Mouse (Mus musculus): Measurements from ENCODE around the gene Cdc6. TPM values are rescaled to one million over a fixed set of nuclear protein-coding genes. Genes with fewer than 3 reads are reported as not detected.

Cdc6 gene
- polyA plus RNA-seq, 1 experiment from 2014 or later: 15.6 TPM

DNA sequence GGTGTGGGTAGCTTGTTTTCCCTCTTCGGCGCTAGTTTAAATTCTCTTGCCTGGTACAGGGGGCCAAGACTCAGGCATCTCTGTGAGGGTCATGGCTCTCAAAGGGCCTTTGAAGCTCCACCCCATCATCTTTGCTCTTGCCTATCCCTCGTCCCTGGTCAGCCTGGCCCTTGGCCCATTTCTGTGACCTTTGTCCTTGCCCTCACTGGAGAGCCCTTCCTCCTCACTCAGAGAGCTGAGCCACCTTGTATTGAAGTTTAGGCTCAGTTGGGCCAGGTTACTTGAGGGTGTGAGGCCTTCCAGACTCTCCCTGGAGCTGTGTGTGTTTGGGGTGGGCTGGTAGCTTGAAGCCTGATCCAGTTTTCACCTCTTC, 38.0 kb downstream of the Cdc6 start:
- H3K9me3 ChIP-seq (ENCODE audit: control insufficient read depth, low read length): no peaks in the 10 kb centered on the region
- WGBS: 64% methylated on average over 3 of the region's 3 CpGs
- no peak for ATAC-seq (ENCODE audit: insufficient number of reproducible peaks, insufficient read depth, low FRiP score, low read depth)
- no peaks in the 10 kb centered on the region for H3K27me3 ChIP-seq (ENCODE audit: control insufficient read depth, insufficient read depth, low read length)
- H3K27ac ChIP-seq (replicated peaks in 1 of 2; ENCODE audit: control insufficient read depth in 1 of 2, insufficient read depth in 1 of 2, low read depth in 2 of 2, low read length in 2 of 2): peak overlapping the region; percentile 1 to 100; a peak in 3 of 4 replicates
- peak overlapping the region; percentile 44; the same call in 1 of the 2 replicates for H3K9ac ChIP-seq (ENCODE audit: low read length)
- peaks cover 81 to 92% of the 10 kb centered on the region in 2 experiments for H3K4me1 ChIP-seq (ENCODE audit: control insufficient read depth in 2 of 2, insufficient read depth in 2 of 2, low read length in 2 of 2)
- peaks cover 11% of the 10 kb centered on the region for H3K36me3 ChIP-seq (ENCODE audit: control insufficient read depth, insufficient read depth, low read length)
- no peak overlapping the region; the same call in 1 of the 2 replicates for H3K4me2 ChIP-seq (ENCODE audit: low read length)
- H3K4me3 ChIP-seq (ENCODE audit: control insufficient read depth in 1 of 2, insufficient read depth in 1 of 2, low read depth in 1 of 2, low read length in 2 of 2): no peak overlapping the region

DNA sequence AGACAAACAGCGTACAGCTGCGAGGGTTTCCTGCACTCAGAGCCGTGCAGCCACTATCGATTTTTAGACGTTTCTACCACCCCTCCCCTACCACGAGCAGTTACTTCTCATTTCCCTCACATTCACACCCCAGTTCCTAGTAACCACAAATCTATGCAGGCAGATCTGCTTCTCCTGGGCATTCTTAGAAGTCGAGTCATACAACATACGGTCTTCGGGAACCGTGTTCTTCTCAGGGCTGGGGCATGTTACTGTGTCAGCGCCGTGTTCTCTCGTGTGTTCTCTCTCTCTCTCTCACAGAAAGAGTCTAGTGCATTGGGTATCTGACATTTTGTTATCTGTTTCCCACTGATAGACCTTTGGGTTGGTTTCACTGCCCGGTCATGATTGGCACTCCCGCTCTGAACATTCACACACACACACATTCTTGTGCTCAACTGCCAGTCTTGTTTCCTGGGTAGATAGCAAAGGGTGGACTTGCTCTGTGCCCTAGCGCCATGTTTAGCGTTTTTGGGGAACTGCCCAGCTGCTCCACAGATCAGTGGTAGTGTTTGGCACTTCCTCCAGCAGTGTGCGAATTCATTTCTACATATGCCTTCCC, 40.5 kb downstream of the Cdc6 start:
- Histone ChIP-seq H3K4me2 (ENCODE audit: low read length) (peak overlapping the region; percentile 20; the same call in 1 of the 2 replicates), H3K9ac (ENCODE audit: low read length) (no peak overlapping the region), H3K27me3 (ENCODE audit: control insufficient read depth, insufficient read depth, low read length) (no peaks in the 10 kb centered on the region), H3K27ac (replicated peaks in 1 of 2; ENCODE audit: control insufficient read depth in 1 of 2, insufficient read depth in 1 of 2, low read depth in 2 of 2, low read length in 2 of 2) (peak overlapping the region; percentile 62 to 63), H3K36me3 (ENCODE audit: control insufficient read depth, insufficient read depth, low read length) (peaks cover 24% of the 10 kb centered on the region), H3K4me1 (ENCODE audit: control insufficient read depth in 2 of 2, insufficient read depth in 2 of 2, low read length in 2 of 2) (peaks cover 76 to 92% of the 10 kb centered on the region in 2 experiments), H3K4me3 (ENCODE audit: control insufficient read depth in 1 of 2, insufficient read depth in 1 of 2, low read depth in 1 of 2, low read length in 2 of 2) (no peak overlapping the region), H3K9me3 (ENCODE audit: control insufficient read depth, low read length) (no peaks in the 10 kb centered on the region)
- 50% methylated on average over 18 of the region's 18 CpGs for WGBS
- no peak for ATAC-seq (ENCODE audit: insufficient number of reproducible peaks, insufficient read depth, low FRiP score, low read depth)

DNA sequence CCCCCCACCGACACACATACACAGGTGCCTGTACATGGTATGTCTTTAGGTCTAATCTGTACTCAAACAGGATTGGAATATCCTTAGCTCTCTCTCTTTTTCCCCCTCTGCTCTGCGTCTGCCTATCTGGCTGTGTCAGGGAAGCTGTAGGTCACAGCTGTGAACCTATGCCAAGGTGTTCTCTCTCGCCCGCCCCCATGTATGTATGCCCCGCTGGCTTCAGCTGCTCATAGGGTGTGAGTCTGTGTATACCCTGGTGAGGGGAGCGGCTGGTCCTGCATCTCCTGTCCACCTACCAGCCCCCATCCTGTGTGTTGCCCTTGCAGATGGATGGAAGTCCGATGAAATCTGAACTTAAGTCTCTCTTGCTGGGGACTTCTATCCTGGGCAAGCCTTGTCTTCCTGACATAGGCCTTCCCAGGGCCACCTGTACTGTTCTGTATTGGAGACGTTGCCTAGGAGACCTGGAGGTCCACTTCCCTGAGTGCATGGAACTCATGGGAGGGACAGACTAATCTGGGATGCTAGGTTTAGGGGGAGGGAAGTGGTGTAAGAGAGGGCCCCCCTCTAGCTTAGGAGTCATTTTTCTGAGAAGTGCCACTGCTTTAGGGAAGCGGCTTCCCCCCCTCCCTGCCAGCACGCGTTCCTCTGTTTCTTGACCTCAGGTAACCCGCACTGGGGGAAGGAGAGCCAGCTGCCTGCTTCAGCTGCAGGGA, 41.8 kb downstream of the Cdc6 start:
- Histone ChIP-seq H3K4me3 (ENCODE audit: control insufficient read depth in 1 of 2, insufficient read depth in 1 of 2, low read depth in 1 of 2, low read length in 2 of 2) (no peak overlapping the region), H3K4me2 (ENCODE audit: low read length) (no peak overlapping the region), H3K9ac (ENCODE audit: low read length) (peak overlapping the region; percentile 66), H3K9me3 (ENCODE audit: control insufficient read depth, low read length) (no peaks in the 10 kb centered on the region), H3K27me3 (ENCODE audit: control insufficient read depth, insufficient read depth, low read length) (no peaks in the 10 kb centered on the region), H3K27ac (replicated peaks in 1 of 2; ENCODE audit: control insufficient read depth in 1 of 2, insufficient read depth in 1 of 2, low read depth in 2 of 2, low read length in 2 of 2) (0 out of 4 replicates have a peak overlapping the region, but pooled peaks of 1 of the 2 experiments have one; percentile 11), H3K4me1 (ENCODE audit: control insufficient read depth in 2 of 2, insufficient read depth in 2 of 2, low read length in 2 of 2) (peaks cover 72 to 92% of the 10 kb centered on the region in 2 experiments), H3K36me3 (ENCODE audit: control insufficient read depth, insufficient read depth, low read length) (peaks cover 24% of the 10 kb centered on the region)
- no peak for ATAC-seq (ENCODE audit: insufficient number of reproducible peaks, insufficient read depth, low FRiP score, low read depth)
- WGBS: 70% methylated on average over 11 of the region's 12 CpGs

DNA sequence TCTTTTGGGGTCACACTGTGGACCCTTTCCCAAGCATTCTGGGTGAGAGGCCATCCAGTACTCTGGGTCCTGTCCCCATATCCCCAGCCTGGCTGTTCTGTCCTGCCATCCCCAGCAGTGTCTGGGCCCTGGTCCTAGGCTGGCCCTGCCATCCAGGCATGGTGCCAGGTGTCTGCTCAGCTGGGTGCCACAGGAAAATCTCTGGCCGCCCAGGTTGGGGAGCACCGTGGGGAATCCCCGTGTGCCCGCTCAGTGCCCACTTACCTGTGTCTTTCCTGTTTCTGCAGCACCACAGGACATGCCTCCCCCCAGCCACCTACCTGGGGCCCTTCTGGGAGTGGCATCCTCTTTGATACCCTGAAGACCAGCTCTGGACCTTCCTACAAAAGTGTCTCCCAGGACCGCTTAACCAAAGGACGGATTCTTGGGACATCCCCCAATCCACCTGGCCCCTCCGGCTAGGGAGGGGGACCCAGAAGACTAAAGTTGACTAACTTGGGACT, 42.4 kb downstream of the Cdc6 start:
- Histone ChIP-seq H3K4me3 (ENCODE audit: control insufficient read depth in 1 of 2, insufficient read depth in 1 of 2, low read depth in 1 of 2, low read length in 2 of 2) (no peak overlapping the region), H3K36me3 (ENCODE audit: control insufficient read depth, insufficient read depth, low read length) (peaks cover 24% of the 10 kb centered on the region), H3K27ac (replicated peaks in 1 of 2; ENCODE audit: control insufficient read depth in 1 of 2, insufficient read depth in 1 of 2, low read depth in 2 of 2, low read length in 2 of 2) (peak overlapping the region in 1 of 2 experiments; percentile 93; a peak in 1 of 4 replicates), H3K27me3 (ENCODE audit: control insufficient read depth, insufficient read depth, low read length) (no peaks in the 10 kb centered on the region), H3K4me2 (ENCODE audit: low read length) (no peak overlapping the region), H3K9ac (ENCODE audit: low read length) (peak overlapping the region; percentile 66), H3K4me1 (ENCODE audit: control insufficient read depth in 2 of 2, insufficient read depth in 2 of 2, low read length in 2 of 2) (peaks cover 72 to 92% of the 10 kb centered on the region in 2 experiments), H3K9me3 (ENCODE audit: control insufficient read depth, low read length) (no peaks in the 10 kb centered on the region)
- ATAC-seq (ENCODE audit: insufficient number of reproducible peaks, insufficient read depth, low FRiP score, low read depth): no peak
- 79% methylated on average over 7 of the region's 7 CpGs for WGBS

DNA sequence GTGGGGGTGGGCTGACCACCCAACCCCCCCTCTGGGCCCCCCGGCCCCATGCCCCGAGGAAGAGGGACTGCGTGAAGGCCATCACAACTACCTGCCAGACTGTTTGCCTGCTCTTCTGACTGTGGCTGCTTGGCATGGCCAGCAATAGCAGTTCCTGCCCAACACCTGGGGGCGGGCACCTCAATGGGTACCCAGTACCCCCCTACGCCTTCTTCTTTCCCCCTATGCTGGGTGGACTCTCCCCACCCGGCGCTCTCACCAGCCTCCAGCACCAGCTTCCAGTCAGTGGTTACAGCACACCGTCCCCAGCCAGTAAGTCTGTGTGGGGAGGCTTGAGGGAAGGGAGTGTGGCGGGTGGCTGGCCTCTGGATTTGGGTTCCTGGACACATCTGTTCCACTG, 42.9 kb downstream of the Cdc6 start:
- H3K27me3 ChIP-seq (ENCODE audit: control insufficient read depth, insufficient read depth, low read length): no peaks in the 10 kb centered on the region
- no peak for ATAC-seq (ENCODE audit: insufficient number of reproducible peaks, insufficient read depth, low FRiP score, low read depth)
- no peaks in the 10 kb centered on the region for H3K9me3 ChIP-seq (ENCODE audit: control insufficient read depth, low read length)
- H3K4me2 ChIP-seq (ENCODE audit: low read length): no peak overlapping the region
- H3K27ac ChIP-seq (replicated peaks in 1 of 2; ENCODE audit: control insufficient read depth in 1 of 2, insufficient read depth in 1 of 2, low read depth in 2 of 2, low read length in 2 of 2): peak overlapping the region; percentile 90 to 93
- H3K4me3 ChIP-seq (ENCODE audit: control insufficient read depth in 1 of 2, insufficient read depth in 1 of 2, low read depth in 1 of 2, low read length in 2 of 2): no peak overlapping the region
- 77% methylated on average over 9 of the region's 9 CpGs for WGBS
- peak overlapping the region; percentile 66 for H3K9ac ChIP-seq (ENCODE audit: low read length)
- peaks cover 24% of the 10 kb centered on the region for H3K36me3 ChIP-seq (ENCODE audit: control insufficient read depth, insufficient read depth, low read length)
- H3K4me1 ChIP-seq (ENCODE audit: control insufficient read depth in 2 of 2, insufficient read depth in 2 of 2, low read length in 2 of 2): peaks cover 71 to 92% of the 10 kb centered on the region in 2 experiments

DNA sequence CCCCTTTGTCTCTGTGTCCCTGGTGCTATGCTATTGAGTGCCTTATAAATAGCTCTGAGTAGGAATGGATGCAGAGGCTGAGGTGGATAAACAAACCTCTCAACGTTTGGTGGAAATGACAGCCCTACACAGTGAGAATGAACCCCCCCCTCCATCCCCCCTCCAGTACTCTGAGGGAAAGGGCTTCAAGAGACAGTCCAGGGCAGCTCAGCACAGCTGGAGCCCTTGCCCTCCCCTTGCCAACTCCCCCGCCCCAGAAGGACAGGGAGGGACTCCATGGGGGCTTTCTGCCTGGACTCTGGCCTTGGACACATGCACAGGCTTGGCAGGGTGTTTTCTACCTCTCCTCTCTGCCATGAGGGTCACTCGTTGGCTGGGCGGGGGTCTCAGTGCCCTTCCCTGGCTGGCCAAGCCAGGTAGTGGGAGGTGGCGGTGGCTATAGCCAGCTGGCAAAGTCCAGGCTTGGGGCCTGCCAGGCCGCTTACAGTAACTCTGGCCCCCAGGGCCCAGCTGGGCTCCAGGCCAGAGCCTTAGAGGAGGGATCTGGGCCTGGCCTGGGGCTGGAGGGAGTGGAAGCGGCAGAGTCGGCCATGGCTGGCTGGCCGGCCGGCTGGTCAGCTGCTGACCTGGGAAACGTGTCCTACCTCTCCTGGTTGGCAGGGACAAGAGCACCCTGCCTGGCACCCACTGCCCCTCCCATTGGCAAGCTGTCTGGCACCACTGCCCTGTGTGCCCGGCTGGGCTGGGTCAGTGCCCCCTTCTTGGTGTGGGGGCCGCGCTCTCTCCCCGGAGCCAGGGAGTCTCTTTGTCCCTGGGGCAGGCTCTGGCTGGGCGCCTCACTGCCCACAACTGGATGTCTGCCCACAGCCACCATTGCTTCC, 43.7 kb downstream of the Cdc6 start:
- Histone ChIP-seq H3K4me1 (ENCODE audit: control insufficient read depth in 2 of 2, insufficient read depth in 2 of 2, low read length in 2 of 2) (peaks cover 69 to 92% of the 10 kb centered on the region in 2 experiments), H3K9me3 (ENCODE audit: control insufficient read depth, low read length) (no peaks in the 10 kb centered on the region), H3K36me3 (ENCODE audit: control insufficient read depth, insufficient read depth, low read length) (peaks cover 24% of the 10 kb centered on the region), H3K9ac (ENCODE audit: low read length) (peak overlapping the region; percentile 66), H3K4me3 (ENCODE audit: control insufficient read depth in 1 of 2, insufficient read depth in 1 of 2, low read depth in 1 of 2, low read length in 2 of 2) (peak overlapping the region in 1 of 2 experiments; percentile 14; a peak in 1 of 4 replicates), H3K27me3 (ENCODE audit: control insufficient read depth, insufficient read depth, low read length) (no peaks in the 10 kb centered on the region), H3K4me2 (ENCODE audit: low read length) (peak overlapping the region; percentile 39), H3K27ac (replicated peaks in 1 of 2; ENCODE audit: control insufficient read depth in 1 of 2, insufficient read depth in 1 of 2, low read depth in 2 of 2, low read length in 2 of 2) (peak overlapping the region; percentile 90 to 93)
- peak; percentile 64 for ATAC-seq (ENCODE audit: insufficient number of reproducible peaks, insufficient read depth, low FRiP score, low read depth)
- 35% methylated on average over 15 of the region's 16 CpGs for WGBS

DNA sequence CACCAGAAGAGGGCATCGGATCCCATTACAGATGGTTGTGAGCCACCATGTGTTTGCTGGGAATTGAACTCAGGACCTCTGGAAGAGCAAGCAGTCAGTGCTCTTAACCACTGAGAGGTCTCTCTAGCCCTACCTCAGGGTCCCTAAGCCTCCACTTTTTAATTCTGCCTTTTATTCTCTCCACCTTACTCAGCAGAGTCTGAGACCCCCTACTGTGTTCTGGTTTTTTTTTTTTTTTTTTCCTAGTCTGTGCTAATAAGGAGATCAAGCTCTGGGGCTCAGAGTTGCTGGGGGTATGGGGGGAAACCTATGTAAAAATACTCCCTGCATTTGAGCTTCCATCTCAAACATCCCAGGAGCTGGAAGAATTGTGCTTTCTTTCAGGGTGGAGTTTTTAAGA, 44.5 kb downstream of the Cdc6 start:
- no peak overlapping the region for H3K4me3 ChIP-seq (ENCODE audit: control insufficient read depth in 1 of 2, insufficient read depth in 1 of 2, low read depth in 1 of 2, low read length in 2 of 2)
- peak overlapping the region in 1 of 2 experiments; percentile 93; a peak in 2 of 4 replicates for H3K27ac ChIP-seq (replicated peaks in 1 of 2; ENCODE audit: control insufficient read depth in 1 of 2, insufficient read depth in 1 of 2, low read depth in 2 of 2, low read length in 2 of 2)
- H3K27me3 ChIP-seq (ENCODE audit: control insufficient read depth, insufficient read depth, low read length): no peaks in the 10 kb centered on the region
- H3K9me3 ChIP-seq (ENCODE audit: control insufficient read depth, low read length): no peaks in the 10 kb centered on the region
- 83% methylated on average over 1 of the region's 1 CpGs for WGBS
- peak overlapping the region; percentile 66; the same call in 1 of the 2 replicates for H3K9ac ChIP-seq (ENCODE audit: low read length)
- H3K36me3 ChIP-seq (ENCODE audit: control insufficient read depth, insufficient read depth, low read length): peaks cover 32% of the 10 kb centered on the region
- ATAC-seq (ENCODE audit: insufficient number of reproducible peaks, insufficient read depth, low FRiP score, low read depth): no peak
- no peak overlapping the region; the same call in 1 of the 2 replicates for H3K4me2 ChIP-seq (ENCODE audit: low read length)
- H3K4me1 ChIP-seq (ENCODE audit: control insufficient read depth in 2 of 2, insufficient read depth in 2 of 2, low read length in 2 of 2): peaks cover 66 to 92% of the 10 kb centered on the region in 2 experiments
